Mouse (Mus musculus): ENCODE results near the gene Emd. TPM values are rescaled to one million over a fixed set of nuclear protein-coding genes. Genes with fewer than 3 reads are reported as not detected.
"Not testable (repeated sequence)": the region's sequence is repeated elsewhere in the genome, so short reads cannot be mapped to it uniquely, and the experiment has no call there.

Gene Emd
- 28.1 and 81.5 TPM in 2 replicates for polyA plus RNA-seq (2014; fragmentation: Nextera tagmentation; extraction: Ambion mirVana)

DNA sequence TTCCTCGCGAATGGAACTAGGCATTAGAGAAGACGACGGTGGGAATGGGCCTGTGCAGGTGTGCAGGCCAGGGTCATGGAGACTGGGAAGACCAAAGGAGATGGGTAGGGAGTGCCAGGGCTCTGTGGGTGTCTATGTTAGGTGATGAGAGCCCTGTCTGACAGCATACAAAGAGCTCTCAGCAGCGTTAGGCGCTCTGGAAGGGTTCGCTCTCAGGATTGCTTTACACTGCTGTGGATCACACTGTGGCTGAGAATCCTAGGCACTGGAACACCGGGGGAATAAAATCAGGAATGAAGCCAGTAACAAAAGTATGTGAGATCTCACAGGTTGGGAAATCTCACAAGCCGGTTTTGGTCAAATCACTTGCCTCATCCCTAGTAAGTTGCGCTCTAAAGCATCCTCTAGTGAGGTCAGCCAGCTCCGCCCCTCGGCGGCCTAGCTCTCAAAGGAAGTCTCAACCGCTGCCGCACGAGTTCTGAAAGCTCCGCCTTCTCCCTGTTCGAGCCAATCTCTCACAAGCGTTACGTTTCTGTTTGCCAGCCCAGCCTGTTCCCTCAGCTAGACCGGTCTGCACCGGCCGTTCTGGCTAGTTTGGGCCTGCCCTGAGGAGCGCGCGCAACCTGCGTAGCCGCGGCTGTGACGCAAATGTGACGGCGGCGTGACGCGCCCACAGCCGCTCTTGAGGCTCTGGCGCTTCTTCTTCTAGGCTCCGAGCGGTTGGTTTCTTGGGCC, at the start of gene Emd:
Gene Emd (plus strand): TSS at position 535 of the 735 bp plus-strand sequence.
- Histone ChIP-seq H3K4me1 (ENCODE audit: control insufficient read depth, insufficient read depth, low read length) (no peaks in the 10 kb centered on the region), H3K36me3 (ENCODE audit: control insufficient read depth, insufficient read depth, low read length) (peaks cover 16% of the 10 kb centered on the region; the same call in 1 of the 2 replicates), H3K27me3 (ENCODE audit: control insufficient read depth, insufficient read depth, low read length) (no peaks in the 10 kb centered on the region), H3K9me3 (ENCODE audit: control insufficient read depth, low read length) (no peaks in the 10 kb centered on the region), H3K4me2 (replicated peaks; ENCODE audit: low read depth, low read length) (peak within 1 kb of the TSS; percentile 54), H3K4me3 (ENCODE audit: low read length) (peak within 1 kb of the TSS; percentile 61), H3K9ac (ENCODE audit: low read depth, low read length) (peak within 1 kb of the TSS; percentile 75), H3K27ac (ENCODE audit: low read depth, low read length) (peak within 1 kb of the TSS; percentile 90)
- ATAC-seq (ENCODE audit: low FRiP score, low TSS enrichment), result peak; percentile 97
- 28% methylated on average over 39 of the region's 39 CpGs for WGBS

DNA sequence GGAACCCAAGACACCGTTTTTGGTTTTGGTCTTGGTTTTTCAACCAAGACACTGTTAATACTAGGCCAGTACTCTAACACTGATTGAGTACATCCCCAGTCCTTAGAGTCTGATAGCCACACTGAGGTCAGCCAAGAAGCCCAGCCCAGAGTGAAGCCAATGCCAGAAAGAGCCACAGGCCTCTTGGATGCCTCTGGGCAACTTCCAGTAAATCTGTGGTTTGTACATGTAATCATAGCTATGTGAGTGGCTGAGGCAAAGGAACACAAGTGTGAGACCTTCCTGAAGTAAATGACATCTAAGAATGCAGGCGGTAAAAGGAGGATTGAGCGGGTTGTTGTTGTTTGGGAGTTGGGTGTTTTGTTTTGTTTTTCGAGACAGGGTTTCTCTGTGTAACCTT, 36.0 kb upstream of the Emd start:
- Histone ChIP-seq H3K4me3 (ENCODE audit: low read length) (no peak overlapping the region), H3K27me3 (ENCODE audit: control insufficient read depth, insufficient read depth, low read length) (no peaks in the 10 kb centered on the region), H3K27ac (ENCODE audit: low read depth, low read length) (no peak overlapping the region), H3K4me1 (ENCODE audit: control insufficient read depth, insufficient read depth, low read length) (no peaks in the 10 kb centered on the region), H3K4me2 (replicated peaks; ENCODE audit: low read depth, low read length) (no peak overlapping the region), H3K9ac (ENCODE audit: low read depth, low read length) (no peak overlapping the region), H3K9me3 (ENCODE audit: control insufficient read depth, low read length) (no peaks in the 10 kb centered on the region), H3K36me3 (ENCODE audit: control insufficient read depth, insufficient read depth, low read length) (peaks cover 12% of the 10 kb centered on the region; the same call in 1 of the 2 replicates)
- 91% methylated on average over 4 of the region's 4 CpGs for WGBS
- no peak for ATAC-seq (ENCODE audit: low FRiP score, low TSS enrichment)

DNA sequence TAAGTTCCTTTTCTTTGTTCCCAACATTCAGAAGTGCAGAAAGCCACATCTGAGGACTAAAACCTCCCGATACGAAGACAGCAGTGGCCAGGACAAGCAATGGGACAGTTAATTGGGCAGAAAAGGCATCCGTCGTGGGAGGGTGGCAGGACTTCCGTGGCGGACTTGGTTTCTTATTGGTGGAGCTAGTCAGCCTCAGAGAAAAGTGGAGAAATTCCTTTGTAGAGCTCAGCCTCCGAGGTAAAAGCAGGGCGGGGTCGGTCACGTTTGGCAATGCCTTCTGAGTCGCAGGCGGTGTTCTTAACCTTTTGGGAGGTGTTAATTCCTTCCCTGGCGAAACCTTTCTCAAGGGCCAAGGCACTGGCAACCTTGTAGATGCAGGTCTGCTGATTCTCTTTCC, 35.0 kb upstream of the Emd start:
- Histone ChIP-seq H3K4me2 (replicated peaks; ENCODE audit: low read depth, low read length) (no peak overlapping the region), H3K9me3 (ENCODE audit: control insufficient read depth, low read length) (no peaks in the 10 kb centered on the region), H3K9ac (ENCODE audit: low read depth, low read length) (no peak overlapping the region), H3K36me3 (ENCODE audit: control insufficient read depth, insufficient read depth, low read length) (peaks cover 20% of the 10 kb centered on the region), H3K4me1 (ENCODE audit: control insufficient read depth, insufficient read depth, low read length) (no peaks in the 10 kb centered on the region), H3K27ac (ENCODE audit: low read depth, low read length) (no peak overlapping the region), H3K4me3 (ENCODE audit: low read length) (no peak overlapping the region), H3K27me3 (ENCODE audit: control insufficient read depth, insufficient read depth, low read length) (no peaks in the 10 kb centered on the region)
- ATAC-seq (ENCODE audit: low FRiP score, low TSS enrichment), result no peak
- 65% methylated on average over 13 of the region's 13 CpGs for WGBS

DNA sequence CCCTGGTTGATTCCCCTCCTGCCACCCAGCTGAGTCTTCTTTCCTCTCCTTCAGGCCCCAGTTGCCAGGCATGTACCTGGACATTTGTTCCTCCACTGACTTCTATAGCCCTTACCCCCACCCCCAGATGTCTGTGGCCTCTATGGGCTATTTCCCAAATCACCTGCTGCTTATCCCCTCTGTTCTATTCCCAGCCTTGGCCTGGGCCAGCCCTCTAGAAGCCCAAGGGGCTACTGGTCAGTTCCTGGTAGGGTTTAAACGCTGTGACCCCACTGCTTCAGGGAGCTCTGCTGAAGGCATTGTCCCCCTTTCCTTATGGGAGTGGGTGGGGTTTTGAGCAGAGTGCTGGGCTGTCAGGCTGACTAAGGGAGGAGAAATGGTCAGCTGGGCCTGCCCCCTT, 34.4 kb upstream of the Emd start:
- H3K4me1 ChIP-seq (ENCODE audit: control insufficient read depth, insufficient read depth, low read length); H3K27ac ChIP-seq (ENCODE audit: low read depth, low read length); H3K9me3 ChIP-seq (ENCODE audit: control insufficient read depth, low read length); H3K4me2 ChIP-seq (replicated peaks; ENCODE audit: low read depth, low read length); H3K9ac ChIP-seq (ENCODE audit: low read depth, low read length); H3K27me3 ChIP-seq (ENCODE audit: control insufficient read depth, insufficient read depth, low read length); H3K4me3 ChIP-seq (ENCODE audit: low read length): not testable (repeated sequence)
- 68% methylated on average over 1 of the region's 1 CpGs for WGBS
- H3K36me3 ChIP-seq (ENCODE audit: control insufficient read depth, insufficient read depth, low read length), result peaks cover 27% of the 10 kb centered on the region
- ATAC-seq (ENCODE audit: low FRiP score, low TSS enrichment), result peak; percentile 16; the same call in 1 of the 2 replicates

DNA sequence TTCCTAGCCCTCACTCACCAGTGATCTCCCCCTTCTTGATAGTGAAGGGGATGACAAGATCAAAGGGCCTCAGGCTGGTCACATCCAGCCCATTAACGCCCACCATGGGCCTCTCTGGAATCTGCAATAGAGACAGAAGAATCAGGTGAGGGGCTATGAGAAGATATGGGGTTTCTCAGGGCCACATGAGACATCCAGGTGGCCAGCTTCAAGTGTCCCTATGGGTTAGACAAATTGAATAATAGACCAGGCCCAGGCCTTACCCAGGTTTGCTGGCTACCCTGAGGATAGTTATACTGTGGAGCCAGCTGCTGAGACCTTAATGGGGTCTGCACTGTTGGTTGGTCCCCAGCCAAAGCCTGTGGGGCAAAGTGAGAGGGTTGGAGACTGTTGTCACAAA, 24.4 kb upstream of the Emd start:
- Histone ChIP-seq H3K9ac (ENCODE audit: low read depth, low read length) (no peak overlapping the region), H3K36me3 (ENCODE audit: control insufficient read depth, insufficient read depth, low read length) (peaks cover 98% of the 10 kb centered on the region), H3K27me3 (ENCODE audit: control insufficient read depth, insufficient read depth, low read length) (no peaks in the 10 kb centered on the region), H3K4me1 (ENCODE audit: control insufficient read depth, insufficient read depth, low read length) (no peaks in the 10 kb centered on the region), H3K4me3 (ENCODE audit: low read length) (no peak overlapping the region), H3K27ac (ENCODE audit: low read depth, low read length) (no peak overlapping the region), H3K4me2 (replicated peaks; ENCODE audit: low read depth, low read length) (no peak overlapping the region), H3K9me3 (ENCODE audit: control insufficient read depth, low read length) (no peaks in the 10 kb centered on the region)
- no peak for ATAC-seq (ENCODE audit: low FRiP score, low TSS enrichment)
- WGBS, result 75% methylated on average over 1 of the region's 1 CpGs

DNA sequence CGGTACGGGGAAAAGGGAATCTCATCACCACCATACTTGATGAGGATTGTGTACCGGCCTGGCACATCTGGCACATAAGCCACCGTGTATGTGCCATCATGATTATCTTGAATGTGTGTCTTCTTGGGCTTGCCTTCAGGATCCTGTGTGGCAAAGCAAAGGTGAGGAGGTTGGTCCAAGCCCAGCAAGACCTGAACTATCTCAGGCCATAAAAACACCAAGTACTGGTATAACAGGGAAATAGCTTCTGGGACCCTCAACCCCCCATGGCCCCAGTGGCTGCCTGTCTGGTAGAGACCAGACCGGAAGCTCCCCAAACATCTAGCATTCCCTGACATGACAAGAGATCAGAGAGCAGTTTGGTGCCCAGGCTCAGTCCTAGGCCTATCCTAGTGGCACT, 21.3 kb upstream of the Emd start:
- ATAC-seq (ENCODE audit: low FRiP score, low TSS enrichment), result no peak
- no peaks in the 10 kb centered on the region for H3K9me3 ChIP-seq (ENCODE audit: control insufficient read depth, low read length)
- WGBS, result 86% methylated on average over 5 of the region's 5 CpGs
- peaks cover 93% of the 10 kb centered on the region for H3K36me3 ChIP-seq (ENCODE audit: control insufficient read depth, insufficient read depth, low read length)
- H3K4me3 ChIP-seq (ENCODE audit: low read length), result no peak overlapping the region
- H3K4me2 ChIP-seq (replicated peaks; ENCODE audit: low read depth, low read length), result no peak overlapping the region
- no peak overlapping the region for H3K27ac ChIP-seq (ENCODE audit: low read depth, low read length)
- H3K4me1 ChIP-seq (ENCODE audit: control insufficient read depth, insufficient read depth, low read length), result no peaks in the 10 kb centered on the region
- no peak overlapping the region for H3K9ac ChIP-seq (ENCODE audit: low read depth, low read length)
- no peaks in the 10 kb centered on the region for H3K27me3 ChIP-seq (ENCODE audit: control insufficient read depth, insufficient read depth, low read length)

DNA sequence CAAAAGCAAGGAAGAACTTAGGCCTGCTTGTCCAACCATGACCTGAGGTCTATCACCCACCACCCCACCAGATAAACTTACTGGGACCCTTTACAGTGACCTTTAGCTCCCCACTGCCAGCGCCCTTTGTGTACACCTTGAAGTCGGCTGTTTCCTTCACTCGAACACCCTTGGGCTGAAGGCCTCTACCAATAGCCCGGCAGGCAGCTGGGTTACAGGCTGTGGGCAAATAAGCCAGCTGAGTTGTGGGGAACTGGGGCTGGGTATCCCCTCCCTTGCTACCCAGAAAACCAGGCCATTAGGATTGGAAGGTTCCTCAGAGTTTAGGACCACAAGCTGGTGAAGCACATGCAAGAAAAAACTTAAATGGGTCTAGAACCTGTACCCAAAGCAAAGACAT, 14.2 kb upstream of the Emd start:
- ATAC-seq (ENCODE audit: low FRiP score, low TSS enrichment), result no peak
- H3K36me3 ChIP-seq (ENCODE audit: control insufficient read depth, insufficient read depth, low read length), result peaks cover 73% of the 10 kb centered on the region
- 95% methylated on average over 4 of the region's 4 CpGs for WGBS

DNA sequence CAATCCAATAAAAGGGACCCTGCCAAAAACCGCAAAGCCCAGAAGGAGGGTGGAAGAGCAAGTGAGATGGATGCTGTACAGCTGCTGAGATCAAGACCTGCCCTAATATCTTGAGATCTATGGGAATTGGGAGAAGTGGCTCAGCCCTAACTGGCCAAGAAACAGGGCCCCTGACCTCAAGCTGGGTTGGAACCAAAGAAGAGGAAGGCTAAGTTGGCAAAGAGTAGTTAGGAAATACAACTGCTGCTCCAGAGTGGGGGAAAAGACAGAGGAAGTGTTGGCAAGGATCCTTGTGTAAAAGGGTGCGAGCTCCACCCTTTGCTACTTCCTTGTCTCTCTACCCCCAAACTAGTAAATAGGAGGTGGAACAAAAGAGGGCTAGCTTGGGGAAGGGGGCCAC, 11.1 kb upstream of the Emd start:
- H3K9me3 ChIP-seq (ENCODE audit: control insufficient read depth, low read length), result no peaks in the 10 kb centered on the region
- H3K4me2 ChIP-seq (replicated peaks; ENCODE audit: low read depth, low read length), result peak overlapping the region; percentile 52
- H3K4me3 ChIP-seq (ENCODE audit: low read length), result peak overlapping the region; percentile 60
- H3K36me3 ChIP-seq (ENCODE audit: control insufficient read depth, insufficient read depth, low read length), result peaks cover 48% of the 10 kb centered on the region
- no peak for ATAC-seq (ENCODE audit: low FRiP score, low TSS enrichment)
- no peak overlapping the region for H3K9ac ChIP-seq (ENCODE audit: low read depth, low read length)
- H3K4me1 ChIP-seq (ENCODE audit: control insufficient read depth, insufficient read depth, low read length), result no peaks in the 10 kb centered on the region
- H3K27ac ChIP-seq (ENCODE audit: low read depth, low read length), result no peak overlapping the region
- H3K27me3 ChIP-seq (ENCODE audit: control insufficient read depth, insufficient read depth, low read length), result no peaks in the 10 kb centered on the region
- 88% methylated on average over 2 of the region's 2 CpGs for WGBS

More for the DNA sequence above, 14.2 kb upstream of the Emd start:
- Histone ChIP-seq H3K9me3 (ENCODE audit: control insufficient read depth, low read length) (no peaks in the 10 kb centered on the region), H3K4me2 (replicated peaks; ENCODE audit: low read depth, low read length) (no peak overlapping the region), H3K27ac (ENCODE audit: low read depth, low read length) (no peak overlapping the region), H3K27me3 (ENCODE audit: control insufficient read depth, insufficient read depth, low read length) (no peaks in the 10 kb centered on the region), H3K9ac (ENCODE audit: low read depth, low read length) (no peak overlapping the region), H3K4me1 (ENCODE audit: control insufficient read depth, insufficient read depth, low read length) (no peaks in the 10 kb centered on the region), H3K4me3 (ENCODE audit: low read length) (no peak overlapping the region)

DNA sequence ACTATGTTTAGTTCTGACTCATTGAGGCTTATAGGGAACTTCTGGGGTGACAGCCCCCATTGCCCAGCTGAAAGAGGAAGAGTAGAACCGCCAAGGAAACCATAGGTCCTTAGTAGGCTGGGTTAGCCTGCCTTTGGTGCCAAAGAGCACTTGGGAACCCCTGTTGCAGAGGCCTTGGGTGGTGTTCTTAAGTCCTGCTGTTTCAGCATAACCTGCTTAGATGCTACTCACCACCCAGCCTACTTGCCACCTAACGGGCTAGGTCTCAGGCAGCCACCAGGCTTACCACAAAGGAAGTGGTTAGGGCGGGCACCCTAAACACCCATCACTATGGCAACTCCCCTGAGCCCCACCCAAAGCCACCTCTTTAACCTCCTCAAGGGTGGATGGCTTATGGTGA, 10.7 kb upstream of the Emd start:
- WGBS, result 63% methylated on average over 3 of the region's 3 CpGs
- H3K4me2 ChIP-seq (replicated peaks; ENCODE audit: low read depth, low read length), result peak overlapping the region; percentile 52
- peaks cover 45% of the 10 kb centered on the region for H3K36me3 ChIP-seq (ENCODE audit: control insufficient read depth, insufficient read depth, low read length)
- H3K4me3 ChIP-seq (ENCODE audit: low read length), result peak overlapping the region; percentile 60
- H3K27me3 ChIP-seq (ENCODE audit: control insufficient read depth, insufficient read depth, low read length), result no peaks in the 10 kb centered on the region
- no peaks in the 10 kb centered on the region for H3K4me1 ChIP-seq (ENCODE audit: control insufficient read depth, insufficient read depth, low read length)
- peak overlapping the region; percentile 51; the same call in 1 of the 2 replicates for H3K9ac ChIP-seq (ENCODE audit: low read depth, low read length)
- H3K27ac ChIP-seq (ENCODE audit: low read depth, low read length), result no peak overlapping the region
- no peak for ATAC-seq (ENCODE audit: low FRiP score, low TSS enrichment)
- H3K9me3 ChIP-seq (ENCODE audit: control insufficient read depth, low read length), result no peaks in the 10 kb centered on the region

Data from kidney, embryonic 14.5 days (tissue).